Mouse (Mus musculus): ENCODE data around the gene Creg2.
A peak's percentile ranks its signal among the peaks of the same experiment; 100 is the strongest.
"Not testable (repeated sequence)": the region's sequence is repeated elsewhere in the genome, so short reads cannot be mapped to it uniquely, and the experiment has no call there.

Gene Creg2

DNA sequence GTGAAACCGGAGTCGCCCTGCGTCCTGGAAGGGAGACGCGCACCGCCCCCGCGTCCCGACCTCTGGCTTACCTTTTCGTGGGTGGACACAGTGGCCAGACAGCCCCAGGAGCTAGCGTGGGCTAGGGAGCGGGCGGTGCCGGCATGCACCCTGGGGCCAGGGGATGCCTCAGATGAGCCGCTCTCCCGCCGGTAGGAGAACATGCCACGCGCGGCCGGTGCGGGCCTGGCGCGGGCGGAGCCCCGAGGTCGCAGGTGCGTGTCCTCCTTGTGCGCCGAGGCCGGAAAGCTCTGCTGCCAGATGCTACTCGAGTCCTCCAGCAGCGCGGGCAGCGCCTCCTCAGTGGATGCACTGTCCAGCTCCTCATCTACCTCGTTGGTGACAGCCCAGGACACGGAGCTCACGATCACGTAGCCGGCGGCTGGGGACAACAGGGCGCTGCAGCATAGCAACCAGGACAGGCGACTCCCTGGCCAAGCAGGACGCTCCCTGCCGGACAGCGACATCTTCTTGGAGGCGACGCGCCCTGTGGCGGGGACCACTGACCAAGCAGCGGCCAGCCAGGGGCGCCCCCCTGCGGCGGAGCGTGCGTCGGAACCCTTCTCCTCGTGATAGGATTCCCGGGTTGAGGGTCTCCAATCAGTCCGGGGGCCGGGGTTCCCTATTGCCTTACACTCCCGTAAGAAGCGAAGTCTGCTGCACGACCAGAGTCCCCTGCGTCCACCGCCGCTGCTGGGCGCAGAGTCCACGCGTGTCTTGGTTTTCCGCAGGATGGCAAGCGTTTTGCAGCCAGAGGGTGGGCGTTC, 636 bp downstream of the Creg2 start:
- DNase-seq = peak; percentile 6 to 37

GRCm38 (mm10) chr1:39649691-39650434, 1.4 kb downstream of the Creg2 start:
- no peak for DNase-seq

DNA sequence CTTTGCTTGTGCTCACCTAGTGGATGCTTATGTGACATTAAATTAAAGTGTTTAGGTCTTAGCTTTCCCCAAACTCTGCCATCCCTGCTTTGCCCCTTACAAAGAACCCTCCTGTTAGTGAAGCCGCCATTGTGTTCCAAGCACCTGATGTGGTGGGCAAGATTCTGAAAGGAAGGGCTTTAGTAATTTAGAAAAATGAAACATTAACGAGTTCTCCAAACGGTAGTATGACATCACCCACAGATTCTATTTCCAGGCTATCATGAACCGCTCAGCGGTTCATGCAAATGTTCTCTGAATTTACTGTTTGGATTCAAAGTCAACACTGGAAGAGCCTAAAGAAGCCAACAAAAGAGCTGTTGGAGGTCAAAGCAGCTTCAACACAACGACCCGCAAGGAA, 2.7 kb downstream of the Creg2 start:
- DNase-seq = no peak

- DNase-seq = peak; percentile 7 to 20
These were observed 5.1 kb downstream of the Creg2 start for GRCm38 (mm10) chr1:39645905-39646759.

GRCm38 (mm10) chr1:39644333-39644732, 6.9 kb downstream of the Creg2 start:
- no peak for DNase-seq

DNA sequence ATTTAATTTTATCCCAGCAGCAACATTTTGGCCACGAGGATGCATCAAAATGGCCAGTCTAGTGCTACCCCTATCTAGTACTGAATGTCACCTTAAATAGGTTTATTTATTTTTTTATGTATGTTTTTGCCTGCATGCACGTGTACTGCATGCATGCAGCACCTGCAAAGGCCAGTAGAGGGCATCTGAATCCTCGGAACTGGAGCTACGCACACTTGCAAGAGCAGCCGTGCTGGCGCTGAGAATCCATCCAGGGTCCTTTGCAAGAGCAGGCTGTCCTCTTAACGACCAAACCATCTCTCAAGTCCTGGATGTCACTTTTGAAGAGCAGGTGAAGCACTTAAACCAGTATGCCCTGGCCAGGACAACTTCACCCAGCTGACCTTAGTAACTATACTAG, 9.6 kb downstream of the Creg2 start:
- DNase-seq = no peak

DNA sequence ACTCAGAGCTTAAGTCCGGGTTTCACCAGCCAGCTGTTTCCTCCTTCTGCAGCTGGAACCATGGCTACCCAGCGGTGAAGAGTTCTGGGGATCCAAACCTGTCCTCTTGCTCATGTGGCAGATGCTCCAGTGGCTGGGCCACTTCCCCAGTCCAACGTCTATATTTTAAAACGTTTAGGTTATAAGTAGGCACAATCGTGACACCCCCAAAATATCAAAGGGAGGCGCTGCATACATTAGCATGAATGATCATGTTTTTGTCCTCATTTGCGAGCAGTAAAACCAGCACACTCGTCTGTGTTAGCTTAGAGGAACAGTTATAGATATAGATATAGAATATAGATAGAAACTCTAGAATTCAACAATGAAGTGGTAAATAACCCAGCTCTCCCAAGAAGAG, 14.1 kb downstream of the Creg2 start:
- no peak for DNase-seq

GRCm38 (mm10) chr1:39636660-39637059, 14.6 kb downstream of the Creg2 start:
- no peak for DNase-seq

DNA sequence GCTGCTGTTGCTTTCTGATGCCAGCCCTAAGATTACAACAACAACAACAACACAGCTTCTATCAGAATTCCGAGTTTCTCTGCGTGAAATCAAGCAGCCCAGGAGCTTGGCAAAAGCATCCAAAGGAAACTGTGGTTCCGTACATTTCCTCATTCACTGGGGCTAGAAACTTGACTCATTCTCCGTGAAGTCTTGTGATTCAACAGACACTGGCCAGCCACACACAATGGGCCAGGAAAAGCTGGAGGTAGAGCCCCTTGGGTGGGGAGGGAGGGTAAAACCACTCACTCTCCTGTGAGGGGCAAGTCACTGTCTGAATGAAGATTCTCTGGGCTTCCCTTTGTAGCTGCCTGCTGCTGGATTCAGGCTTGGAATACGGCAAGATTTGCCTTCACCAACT, 15.1 kb downstream of the Creg2 start:
- DNase-seq = no peak

DNA sequence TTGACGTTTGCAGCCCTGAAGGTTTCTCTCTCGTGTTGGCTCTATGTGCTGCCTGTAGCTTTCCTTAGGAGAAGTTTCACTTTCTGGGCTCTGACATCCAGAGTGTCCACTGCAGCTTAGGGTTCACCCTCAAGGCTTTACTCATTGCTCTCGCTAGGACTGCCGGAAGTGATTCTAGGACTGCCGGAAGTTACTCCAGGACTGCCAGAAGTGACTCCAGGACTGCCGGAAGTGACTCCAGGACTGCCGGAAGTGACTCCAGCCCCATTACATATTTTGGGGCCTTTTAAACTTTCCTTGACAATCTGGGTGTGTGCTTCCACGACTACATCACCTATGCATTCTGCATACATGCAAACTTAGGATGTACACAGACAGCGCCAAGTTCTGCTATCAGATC, 22.7 kb downstream of the Creg2 start:
- DNase-seq = no peak

GRCm38 (mm10) chr1:39625491-39625890, 25.8 kb downstream of the Creg2 start:
- DNase-seq = no peak

- no peak for DNase-seq
These were observed 27.5 kb downstream of the Creg2 start for GRCm38 (mm10) chr1:39623729-39624128.

- DNase-seq = no peak
These were observed 28.2 kb downstream of the Creg2 start for GRCm38 (mm10) chr1:39623106-39623505.

- no peak for DNase-seq
These were observed 32.8 kb downstream of the Creg2 start for GRCm38 (mm10) chr1:39618524-39618923.

- no peak for DNase-seq
These were observed 35.7 kb downstream of the Creg2 start for GRCm38 (mm10) chr1:39615526-39615925.

- DNase-seq = peak in 1 of 2 experiments; percentile 15
These were observed 36.6 kb downstream of the Creg2 start for GRCm38 (mm10) chr1:39614462-39615279.

DNA sequence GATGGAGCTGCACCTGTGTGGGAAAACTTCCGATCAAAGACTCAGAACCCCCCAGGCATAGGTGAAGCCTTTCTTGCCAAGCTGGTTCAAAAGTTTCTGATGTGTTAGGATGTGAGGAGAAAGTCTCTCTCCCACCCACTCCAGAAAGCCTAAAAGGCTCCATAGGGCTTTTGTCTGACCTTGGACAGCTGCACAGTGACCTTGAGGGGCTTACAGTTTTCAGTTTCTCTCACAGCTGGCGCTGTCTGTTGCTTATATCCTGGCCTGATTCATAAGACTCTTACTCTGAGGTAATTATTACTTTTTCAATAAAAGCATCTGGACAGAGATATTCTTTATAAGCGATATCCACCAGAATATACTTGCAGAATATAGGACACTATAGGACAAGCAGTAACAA, 38.2 kb downstream of the Creg2 start:
- no peak for DNase-seq

DNA sequence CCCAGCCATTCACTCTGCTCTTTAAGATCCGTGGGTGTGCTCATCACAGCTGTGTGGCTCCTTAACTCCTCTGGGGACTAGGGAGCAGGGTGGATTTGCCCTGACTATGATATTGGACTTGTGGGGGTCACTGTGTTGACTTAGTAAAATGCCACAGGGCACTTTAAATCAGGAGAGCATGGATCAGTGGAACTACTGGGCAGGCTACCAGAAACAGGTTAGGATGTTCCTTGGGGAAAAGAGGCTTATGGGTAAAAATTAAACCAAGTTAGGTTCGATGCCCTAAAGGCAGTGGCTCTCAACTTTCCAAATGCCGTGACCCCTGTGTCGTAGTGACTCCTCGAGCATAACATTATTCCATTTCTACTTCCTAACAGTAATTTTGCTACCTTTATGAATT, 38.8 kb downstream of the Creg2 start:
- peak; percentile 70 to 76 for DNase-seq

DNA sequence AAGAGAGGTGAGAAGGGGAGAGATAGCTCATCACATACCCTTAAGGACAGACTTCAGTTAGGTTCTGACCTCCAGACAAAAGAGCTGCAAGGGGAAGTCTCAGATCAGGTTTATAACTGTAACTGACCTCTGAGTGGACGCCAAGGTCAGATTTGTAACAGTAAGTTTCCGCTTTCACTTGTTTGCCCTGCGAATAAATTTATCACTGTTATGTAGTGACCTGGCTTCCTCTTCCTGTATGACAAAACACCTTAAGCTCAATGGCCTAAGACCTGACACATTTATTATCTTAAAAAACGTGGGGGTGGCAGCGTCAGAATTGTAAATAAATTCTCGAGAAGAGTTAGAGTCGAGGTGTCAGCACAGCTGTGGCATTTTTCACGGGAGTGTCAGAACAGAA, 42.7 kb downstream of the Creg2 start:
- no peak for DNase-seq

DNA sequence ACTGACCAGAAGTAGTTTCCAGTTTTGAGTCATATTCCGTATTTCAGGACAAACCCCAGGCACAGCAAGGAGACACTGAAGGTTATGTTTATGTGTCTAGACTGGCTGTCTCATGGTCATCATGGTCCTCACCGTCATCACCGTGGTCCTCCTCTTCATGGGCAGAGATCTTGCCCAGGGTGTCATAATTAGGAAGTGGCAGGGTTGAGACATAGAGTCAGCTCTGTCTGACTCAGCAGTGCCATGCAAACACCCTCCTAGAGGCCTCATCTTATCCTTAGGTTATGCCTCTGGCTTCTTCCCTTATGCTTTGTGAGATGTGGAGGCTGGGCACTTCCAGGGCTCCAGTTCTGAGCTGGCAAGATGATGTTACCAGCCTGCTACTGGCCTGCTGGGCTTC, 48.8 kb downstream of the Creg2 start:
- no peak for DNase-seq

DNA sequence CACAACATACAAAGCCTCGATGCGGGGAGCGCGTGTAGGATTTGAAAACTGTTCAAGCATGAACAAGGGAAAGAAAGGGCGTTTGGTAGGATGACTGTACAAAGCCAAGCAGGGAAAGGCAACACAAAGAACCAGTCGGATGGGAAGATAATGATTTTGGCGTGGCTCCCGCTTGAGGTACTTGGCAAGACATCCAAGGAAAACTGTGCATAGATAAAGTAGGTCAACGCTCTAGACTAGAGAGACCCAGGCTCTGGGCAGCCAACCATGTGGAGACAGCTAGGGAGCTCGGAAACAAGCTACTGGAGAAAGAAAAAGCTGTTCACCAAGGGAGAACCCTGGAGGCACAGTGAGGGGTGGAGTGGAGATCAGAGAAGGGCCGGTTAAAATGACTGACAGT, 52.5 kb downstream of the Creg2 start:
- no peak for DNase-seq

DNA sequence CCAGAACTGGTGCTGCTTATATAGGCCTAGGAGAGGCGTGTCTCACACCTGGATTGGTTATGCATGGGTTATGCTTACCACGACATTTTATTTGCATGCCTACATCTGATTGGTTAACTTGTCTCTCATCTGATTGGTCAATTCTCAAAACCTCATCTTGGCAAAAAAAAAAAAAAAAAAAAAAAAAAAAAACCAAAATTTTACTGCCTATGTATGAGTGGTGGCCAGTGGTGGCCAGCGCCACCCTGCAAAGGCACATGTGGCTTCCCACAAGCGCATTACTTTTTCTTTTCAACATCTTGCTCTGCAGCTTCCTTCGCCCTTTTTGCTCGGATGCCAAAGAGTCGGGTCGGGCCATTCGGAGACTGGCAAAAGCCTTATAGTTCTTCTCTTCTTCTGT, 54.1 kb downstream of the Creg2 start:
- not testable (repeated sequence) for DNase-seq

GRCm38 (mm10) chr1:39593836-39594235, 57.4 kb downstream of the Creg2 start:
- peak; percentile 24 to 51 for DNase-seq
